Mouse (Mus musculus) C2C12 (cell line): ENCODE data around the gene Lrch4.

Experiments
- CTCF ChIP-seq: IDR thresholded peaks from one replicate; pipeline ENCODE4 v1.5.1; 2011; ENCODE audit not compliant: control insufficient read depth, insufficient read depth, insufficient read length
- MAX ChIP-seq: IDR thresholded peaks from one replicate; pipeline ENCODE4 v1.6.1; 2011; ENCODE audit warnings: mild to moderate bottlenecking, control low read depth
- USF1 ChIP-seq: IDR thresholded peaks from one replicate; pipeline ENCODE4 v1.6.1; 2011; ENCODE audit warnings: low read depth, mild to moderate bottlenecking, control low read depth, moderate library complexity

DNA sequence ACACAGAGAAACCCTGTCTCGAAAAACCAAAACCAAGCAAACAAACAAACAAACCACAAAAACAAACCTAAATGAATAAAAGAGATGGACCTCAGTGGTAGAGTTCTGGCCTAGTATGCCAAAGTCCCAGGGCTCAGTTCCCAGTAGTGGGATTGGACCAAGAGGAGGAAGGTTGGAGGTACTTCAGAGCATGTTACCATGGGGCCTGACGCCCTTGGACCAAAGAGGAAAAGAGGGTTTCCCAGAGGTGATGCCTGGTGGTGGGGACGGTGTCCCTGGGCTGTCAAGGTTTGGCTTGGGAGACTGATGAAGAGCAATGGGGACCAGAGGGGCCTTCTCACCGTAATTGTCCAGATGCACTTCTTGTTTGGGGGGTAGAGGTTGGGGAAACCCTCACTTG is 18.9 kb upstream of the Lrch4 start:
- TF ChIP-seq USF1 = no peak
- TF ChIP-seq CTCF = no peak
- no peak for TF ChIP-seq MAX
